In genomic region chr5:117824486-117824885, GRCm38 (mm10) we compare ENCODE assay signal across 17 mouse cellular contexts. TPM values are rescaled to one million over a fixed set of nuclear protein-coding genes. Genes with fewer than 3 reads are reported as not detected.
DNase-seq lines count a peak whose midpoint lies in the region; ATAC-seq and TF ChIP-seq lines count a peak whose summit lies in the region.
"Had no signal": no experiment of that assay in that cellular context is flagged by ENCODE, and none has a peak within 500 bp of the region (broad histone marks: within the 10 kb centered on the region; RNA-seq: fewer than 3 reads in every experiment).

No protein-coding gene starts in this region.

- no peaks in the 10 kb centered on the region for H3K4me1 ChIP-seq in cerebellum, adult 2 months (ENCODE audit: control insufficient read depth, insufficient read depth, low read length)
- no peaks in the 10 kb centered on the region for H3K4me1 ChIP-seq in bone marrow macrophage, adult 2 months (ENCODE audit: control insufficient read depth, insufficient read depth, low read length)
- H3K4me1 ChIP-seq: limb, embryonic 10.5 days had no signal

- no peak overlapping the region for H3K27ac ChIP-seq in cerebellum, adult 2 months (ENCODE audit: insufficient read depth, low read length)
- no peak overlapping the region for H3K27ac ChIP-seq in left cerebral cortex, adult 2 months
- H3K27ac ChIP-seq in bone marrow macrophage, adult 2 months (ENCODE audit: insufficient read depth, low read depth, low read length), result no peak overlapping the region
- H3K27ac ChIP-seq: limb, embryonic 10.5 days had no signal

- no peak overlapping the region for H3K4me3 ChIP-seq in cerebellum, adult 2 months (replicated peaks; ENCODE audit: insufficient read depth, low read depth, low read length)
- H3K4me3 ChIP-seq in left cerebral cortex, adult 2 months, result no peak overlapping the region
- H3K4me3 ChIP-seq in bone marrow macrophage, adult 2 months (ENCODE audit: insufficient read depth, low read length), result no peak overlapping the region
- H3K4me3 ChIP-seq: erythroblast, embryonic 14.5 days; limb, embryonic 10.5 days had no signal

- TF ChIP-seq POLR2A in cerebellum, adult 2 months (IDR thresholded peaks at IDR 0.05; ENCODE audit: borderline replicate concordance, insufficient read depth, low read length), result no peak
- no peak for TF ChIP-seq POLR2A in bone marrow macrophage, adult 2 months (IDR thresholded peaks at IDR 0.05; ENCODE audit: borderline replicate concordance, low read depth, low read length)

- no peak for DNase-seq in cerebellum, adult 2 months
- no peak for DNase-seq in left cerebral cortex, adult 2 months (ENCODE audit: extremely low spot score in 1 of 2, low spot score in 2 of 2)
- DNase-seq in left cerebral cortex, postnatal 25 days (ENCODE audit: low spot score in 2 of 2), result no peak
- peak; percentile 29 for DNase-seq in A20 (ENCODE audit: low read depth, low spot score)
- no peak for DNase-seq in left cerebral cortex, postnatal 4 days
- no peak for DNase-seq in spleen, adult 12 weeks (ENCODE audit: low spot score)
- DNase-seq: adrenal gland, postnatal 10 days; cerebellum, adult 18-20 months; heart, adult 11 months; heart, postnatal 36 days; kidney, adult 11 months; spleen, adult 18-20 months; thymus, adult 18-20 months had no signal

- no peaks in the 10 kb centered on the region for H3K27me3 ChIP-seq in cerebellum, adult 2 months (ENCODE audit: control insufficient read depth, insufficient read depth, low read length)

- ATAC-seq in cerebellum, adult (ENCODE audit: insufficient number of reproducible peaks, low FRiP score, low TSS enrichment), result no peak

- intact Hi-C loops in left cerebral cortex, adult 2 months (cut with DNase I), result no loop called here
- intact Hi-C loops in left cerebral cortex, postnatal 25 days (cut with DNase I), result no loop called here
- intact Hi-C loops in left cerebral cortex, postnatal 4 days (cut with DNase I), result no loop called here

- peak; percentile 25; the same call in 1 of the 2 replicates for TF ChIP-seq CTCF in cerebellum, adult 2 months (IDR thresholded peaks at IDR 0.05; ENCODE audit: borderline replicate concordance, insufficient read depth, low read depth, low read length)
- TF ChIP-seq CTCF in left cerebral cortex, adult 2 months (IDR thresholded peaks at IDR 0.05), result peak; percentile 38
- peak; percentile 47 for TF ChIP-seq CTCF in bone marrow macrophage, adult 2 months (IDR thresholded peaks at IDR 0.05; ENCODE audit: low read depth, low read length)

- 80% methylated on average over 5 of the region's 5 CpGs for WGBS in cerebellum, adult 2 months

RNA-seq across cellular contexts. Expression of gene Nos1, which starts 43.7 kb away (rescaled TPM):
- 28.0 and 32.8 TPM in 2 replicates for polyA plus RNA-seq in cerebellum, adult 2 months (2012; rRNA removed)
- total RNA-seq in left cerebral cortex, adult 2 months (2021), result 10 to 100 TPM; 34.5 to 41.2 TPM
- total RNA-seq in left cerebral cortex, postnatal 25 days (2021), result 10 to 100 TPM; 31.0 to 35.5 TPM
- 0.05 TPM in 1 of 2 replicates, not detected in the other for polyA plus RNA-seq in bone marrow macrophage, adult 2 months (2012; ENCODE audit: insufficient read depth, insufficient read length, missing spikeins)
- 10 to 100 TPM; 36.0 to 42.2 TPM for total RNA-seq in left cerebral cortex, postnatal 4 days (2021)
- polyA plus RNA-seq: erythroblast, embryonic 14.5 days had no signal
